ENCODE assay signal across 20 mouse cellular contexts in genomic region chr6:24597500-24597899, GRCm38 (mm10). TPM values are rescaled to one million over a fixed set of nuclear protein-coding genes. Genes with fewer than 3 reads are reported as not detected.
DNase-seq lines count a peak whose midpoint lies in the region; ATAC-seq lines count a peak whose summit lies in the region.
"Had no signal": no experiment of that assay in that cellular context is flagged by ENCODE, and none has a peak within 500 bp of the region (broad histone marks: within the 10 kb centered on the region; RNA-seq: fewer than 3 reads in every experiment).

Lmod2 (plus strand) TSS chr6:24597762.

- H3K4me1 ChIP-seq in midbrain, embryonic 11.5 days (ENCODE audit: control insufficient read depth, insufficient read depth, low read length), result no peaks in the 10 kb centered on the region
- no peaks in the 10 kb centered on the region for H3K4me1 ChIP-seq in midbrain, embryonic 15.5 days
- peaks cover 25% of the 10 kb centered on the region for H3K4me1 ChIP-seq in heart, embryonic 15.5 days (replicated peaks)

- no peaks in the 10 kb centered on the region for H3K36me3 ChIP-seq in midbrain, embryonic 11.5 days (ENCODE audit: control insufficient read depth, insufficient read depth, low read length)
- no peaks in the 10 kb centered on the region for H3K36me3 ChIP-seq in midbrain, embryonic 15.5 days (replicated peaks)
- H3K36me3 ChIP-seq in heart, embryonic 15.5 days, result no peaks in the 10 kb centered on the region
- H3K36me3 ChIP-seq: lung, embryonic 15.5 days had no signal

- H3K9me3 ChIP-seq in midbrain, embryonic 11.5 days (ENCODE audit: control insufficient read depth, low read length), result no peaks in the 10 kb centered on the region
- no peaks in the 10 kb centered on the region for H3K9me3 ChIP-seq in midbrain, embryonic 15.5 days
- no peaks in the 10 kb centered on the region for H3K9me3 ChIP-seq in heart, embryonic 15.5 days (replicated peaks)
- H3K9me3 ChIP-seq: lung, embryonic 15.5 days had no signal

- peak; percentile 80 for DNase-seq in midbrain, embryonic 11.5 days (ENCODE audit: low spot score, missing footprints)
- DNase-seq in heart, adult 18-20 months, result peak; percentile 86 to 88
- peak; percentile 74 for DNase-seq in skeletal muscle tissue, adult 2 months (ENCODE audit: low read depth, low spot score)
- DNase-seq in Muller cell, postnatal 12 days (ENCODE audit: inconsistent ontology term), result no peak
- no peak for DNase-seq in thymus, postnatal 25 days
- DNase-seq: cerebellum, adult 18-20 months; kidney, adult 2 months; kidney, postnatal 36 days; right cerebral cortex, adult 18-20 months had no signal

- H3K4me3 ChIP-seq in midbrain, embryonic 11.5 days (ENCODE audit: low read depth, low read length), result no peak within 1 kb of the TSS
- H3K4me3 ChIP-seq in midbrain, embryonic 15.5 days, result no peak within 1 kb of the TSS
- H3K4me3 ChIP-seq in heart, embryonic 15.5 days, result peak within 1 kb of the TSS; percentile 50
- H3K4me3 ChIP-seq: lung, embryonic 15.5 days had no signal

- no peak within 1 kb of the TSS for H3K4me2 ChIP-seq in midbrain, embryonic 11.5 days
- no peak within 1 kb of the TSS for H3K4me2 ChIP-seq in midbrain, embryonic 15.5 days
- H3K4me2 ChIP-seq in heart, embryonic 15.5 days, result peak within 1 kb of the TSS; percentile 66
- H3K4me2 ChIP-seq: lung, embryonic 15.5 days had no signal

- no peak within 1 kb of the TSS for H3K9ac ChIP-seq in midbrain, embryonic 11.5 days (ENCODE audit: low read length)
- H3K9ac ChIP-seq in midbrain, embryonic 15.5 days, result no peak within 1 kb of the TSS
- H3K9ac ChIP-seq in heart, embryonic 15.5 days, result peak within 1 kb of the TSS; percentile 64
- H3K9ac ChIP-seq: lung, embryonic 15.5 days had no signal

- 50% methylated on average over 10 of the region's 10 CpGs for WGBS in midbrain, embryonic 11.5 days
- WGBS in midbrain, embryonic 15.5 days, result 49% methylated on average over 10 of the region's 10 CpGs
- WGBS in heart, embryonic 15.5 days, result 46% methylated on average over 10 of the region's 10 CpGs

- H3K27ac ChIP-seq in midbrain, embryonic 11.5 days (ENCODE audit: low read depth, low read length), result no peak within 1 kb of the TSS
- no peak within 1 kb of the TSS for H3K27ac ChIP-seq in midbrain, embryonic 15.5 days
- peak within 1 kb of the TSS; percentile 90 for H3K27ac ChIP-seq in heart, embryonic 15.5 days
- H3K27ac ChIP-seq: hindbrain, postnatal 0 days; lung, embryonic 15.5 days had no signal

- H3K27me3 ChIP-seq in midbrain, embryonic 11.5 days (ENCODE audit: control insufficient read depth, insufficient read depth, low read length), result no peaks in the 10 kb centered on the region
- no peaks in the 10 kb centered on the region for H3K27me3 ChIP-seq in midbrain, embryonic 15.5 days (replicated peaks)
- no peaks in the 10 kb centered on the region for H3K27me3 ChIP-seq in heart, embryonic 15.5 days
- H3K27me3 ChIP-seq: lung, embryonic 15.5 days had no signal

- ATAC-seq in midbrain, embryonic 11.5 days (ENCODE audit: low FRiP score), result no peak
- no peak for ATAC-seq in midbrain, embryonic 15.5 days (replicated peaks)
- ATAC-seq in heart, embryonic 15.5 days (replicated peaks; ENCODE audit: insufficient number of reproducible peaks, insufficient read depth, low FRiP score, low read depth), result peak; percentile 92
- no peak for ATAC-seq in granulocyte monocyte progenitor cell, adult 5-6 weeks (replicated peaks; ENCODE audit: poor library complexity, severe bottlenecking)
- ATAC-seq: forebrain, embryonic 14.5 days; hindbrain, postnatal 0 days had no signal

RNA-seq across cellular contexts. Expression of gene Lmod2, which starts in this region (rescaled TPM):
- polyA plus RNA-seq in midbrain, embryonic 11.5 days (2014; fragmentation: Nextera tagmentation; extraction: Ambion mirVana), result not detected in 2 replicates
- not detected in 2 replicates for polyA plus RNA-seq in midbrain, embryonic 15.5 days (2015; fragmentation: Nextera tagmentation; extraction: Ambion mirVana)
- 100 to 1,000 TPM; 861 to 872 TPM for total RNA-seq in heart, adult 18-20 months (2021)
- 38.2 and 51.2 TPM in 2 replicates for polyA plus RNA-seq in heart, embryonic 15.5 days (2015; fragmentation: Nextera tagmentation; extraction: Ambion mirVana)
- not detected in 2 replicates for total RNA-seq in granulocyte monocyte progenitor cell, adult 5-6 weeks (2014; fragmentation: Nextera tagmentation)
- total RNA-seq in granulocyte monocyte progenitor cell, adult 5-6 weeks (2017), result 0.26 TPM in 1 of 2 replicates, not detected in the other
- total RNA-seq: hindbrain, postnatal 0 days; layer of hippocampus, postnatal 10 days; left cerebral cortex, postnatal 36 days had no signal
- polyA plus RNA-seq: brain, embryonic 14.5 days; forebrain, embryonic 14.5 days; hindbrain, postnatal 0 days; liver, adult 2 months; spleen, adult 2 months had no signal

Comparison
In these comparisons a context has a peak if more than half of its experiments do, and no peak if none do; other contexts are left out.
1. RNA of gene Lmod2 (total RNA-seq): 861 to 872 TPM in heart, adult 18-20 months; 0.26 TPM in granulocyte monocyte progenitor cell, adult 5-6 weeks; every median in the first group is over 100 times any median in the second.
2. RNA of gene Lmod2 (polyA plus RNA-seq): 38.2 to 51.2 TPM in heart, embryonic 15.5 days; not detected in midbrain, embryonic 11.5 days and not detected in midbrain, embryonic 15.5 days; every median in the first group is over 10 times any median in the second.
3. Peak in DNase-seq in midbrain, embryonic 11.5 days; RNA of the gene not detected or under 1 TPM.
4. DNase-seq: peak in heart, adult 18-20 months (2 of 2) and skeletal muscle tissue, adult 2 months (single experiment); none in Muller cell, postnatal 12 days (single experiment) and thymus, postnatal 25 days (single experiment).